Mouse (Mus musculus): ENCODE measurements around the gene Ric8a.

- TF ChIP-seq CTCF (IDR thresholded peaks at IDR 0.05) = no peak
- no peak for TF ChIP-seq EP300 (IDR thresholded peaks at IDR 0.05)
Observed at GRCm38 (mm10) chr7:140907131-140907530, 50.4 kb downstream of the Ric8a start.

Data from lung, postnatal 0 days (tissue).